Mouse (Mus musculus): ENCODE data around the gene Lztr1. TPM values are rescaled to one million over a fixed set of nuclear protein-coding genes. Genes with fewer than 3 reads are reported as not detected.
A peak's percentile ranks its signal among the peaks of the same experiment; 100 is the strongest.

The Lztr1 gene
- polyA plus RNA-seq, 1 experiment from 2014 or later = 77.7 TPM

DNA sequence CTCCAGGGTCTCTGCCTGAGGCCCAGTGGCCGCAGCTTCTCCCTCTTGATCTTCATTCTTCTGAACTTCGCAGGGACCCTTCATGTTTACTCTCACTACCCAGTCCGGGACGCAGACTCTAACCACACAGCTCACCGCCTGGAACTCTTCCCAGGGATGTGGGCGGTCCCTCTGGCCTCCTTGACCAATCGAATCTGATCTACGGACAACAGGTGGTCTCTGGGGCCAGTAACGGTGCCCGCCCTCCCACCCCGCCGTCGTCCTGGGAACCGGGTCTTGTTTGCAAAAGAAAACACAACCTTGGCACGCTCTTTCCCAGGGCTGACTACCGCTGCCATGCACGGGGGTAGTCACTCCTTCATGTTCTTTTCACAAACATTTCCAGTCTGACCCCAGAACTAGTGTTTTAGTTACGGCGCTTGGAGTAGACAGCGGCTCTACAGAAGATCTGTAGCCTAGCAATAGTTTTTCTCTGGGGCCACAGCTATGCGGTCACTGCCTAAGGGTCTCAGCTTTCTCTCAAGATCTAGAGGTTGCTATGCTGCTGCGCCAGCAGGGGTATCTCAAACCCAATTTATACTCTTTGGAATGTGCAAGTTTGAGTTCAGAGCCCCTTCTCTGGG lies 52.8 kb downstream of the Lztr1 start, which contains the start of gene Lrrc74b:
Gene Lrrc74b, minus strand, starts transcription at position 120 of the 623 bp plus-strand sequence.
- Histone ChIP-seq H3K27me3 (ENCODE audit: control insufficient read depth, insufficient read depth, low read length) (peaks cover 4% of the 10 kb centered on the region; the same call in 1 of the 2 replicates), H3K36me3 (replicated peaks; ENCODE audit: control insufficient read depth, insufficient read depth, low read depth, low read length) (no peaks in the 10 kb centered on the region), H3K27ac (replicated peaks; ENCODE audit: low read depth, low read length) (no peak within 1 kb of the TSS), H3K4me3 (ENCODE audit: low read depth, low read length) (peak within 1 kb of the TSS; percentile 18), H3K9me3 (replicated peaks; ENCODE audit: control insufficient read depth, low read length) (no peaks in the 10 kb centered on the region), H3K4me2 (ENCODE audit: low read depth, low read length) (peak within 1 kb of the TSS; percentile 48), H3K4me1 (ENCODE audit: control insufficient read depth, insufficient read depth, low read length) (peaks cover 8% of the 10 kb centered on the region; the same call in 1 of the 2 replicates), H3K9ac (replicated peaks; ENCODE audit: low read length) (no peak within 1 kb of the TSS)
- under 1% methylated on average over 22 of the region's 22 CpGs for WGBS
- DNase-seq (ENCODE audit: low spot score) = peak; percentile 74
- ATAC-seq (replicated peaks; ENCODE audit: insufficient number of reproducible peaks, low FRiP score, low TSS enrichment, low read depth) = peak; percentile 50

DNA sequence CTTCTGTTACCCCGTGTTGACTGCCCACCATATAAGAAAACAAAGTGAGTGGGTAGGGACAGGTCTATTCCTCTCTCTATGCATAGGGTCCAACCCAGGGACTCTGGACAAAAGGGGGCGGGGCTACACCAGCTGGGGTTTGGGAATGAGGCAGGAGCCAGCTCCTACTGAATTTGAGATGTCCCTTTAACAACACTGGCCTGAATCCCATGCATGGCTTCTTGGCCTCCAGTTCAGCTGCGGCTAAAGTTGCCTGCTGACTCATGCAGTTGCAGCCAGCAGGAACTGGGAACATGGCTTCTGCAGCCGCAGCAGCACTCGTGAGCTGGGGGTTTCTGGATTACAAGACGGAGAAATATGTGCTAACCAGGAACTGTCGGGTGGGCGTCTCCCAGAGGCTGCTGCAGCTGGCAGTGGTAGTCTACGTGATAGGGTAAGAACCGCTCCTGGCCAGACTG lies 53.3 kb downstream of the Lztr1 start, which contains the start of gene P2rx6:
Gene P2rx6, plus strand, starts transcription at position 135 of the 458 bp plus-strand sequence.
- H3K27me3 ChIP-seq (ENCODE audit: control insufficient read depth, insufficient read depth, low read length) = peaks cover 4% of the 10 kb centered on the region; the same call in 1 of the 2 replicates
- no peak within 1 kb of the TSS for H3K27ac ChIP-seq (replicated peaks; ENCODE audit: low read depth, low read length)
- no peaks in the 10 kb centered on the region for H3K36me3 ChIP-seq (replicated peaks; ENCODE audit: control insufficient read depth, insufficient read depth, low read depth, low read length)
- H3K9ac ChIP-seq (replicated peaks; ENCODE audit: low read length) = 0 out of 2 replicates have a peak within 1 kb of the TSS, but pooled peaks have one; percentile 18
- peak; percentile 63 for ATAC-seq (replicated peaks; ENCODE audit: insufficient number of reproducible peaks, low FRiP score, low TSS enrichment, low read depth)
- no peaks in the 10 kb centered on the region for H3K9me3 ChIP-seq (replicated peaks; ENCODE audit: control insufficient read depth, low read length)
- peak within 1 kb of the TSS; percentile 18 for H3K4me3 ChIP-seq (ENCODE audit: low read depth, low read length)
- H3K4me1 ChIP-seq (ENCODE audit: control insufficient read depth, insufficient read depth, low read length) = peaks cover 8% of the 10 kb centered on the region; the same call in 1 of the 2 replicates
- peak within 1 kb of the TSS; percentile 48 for H3K4me2 ChIP-seq (ENCODE audit: low read depth, low read length)
- peak; percentile 54 for DNase-seq (ENCODE audit: low spot score)
- under 1% methylated on average over 10 of the region's 10 CpGs for WGBS

GRCm38 (mm10) chr16:17563580-17563979 lies 55.1 kb downstream of the Lztr1 start:
- Histone ChIP-seq H3K9ac (replicated peaks; ENCODE audit: low read length) (no peak overlapping the region), H3K36me3 (replicated peaks; ENCODE audit: control insufficient read depth, insufficient read depth, low read depth, low read length) (no peaks in the 10 kb centered on the region), H3K4me1 (ENCODE audit: control insufficient read depth, insufficient read depth, low read length) (peaks cover 8% of the 10 kb centered on the region; the same call in 1 of the 2 replicates), H3K4me3 (ENCODE audit: low read depth, low read length) (no peak overlapping the region), H3K4me2 (ENCODE audit: low read depth, low read length) (no peak overlapping the region), H3K27me3 (ENCODE audit: control insufficient read depth, insufficient read depth, low read length) (peaks cover 4% of the 10 kb centered on the region; the same call in 1 of the 2 replicates), H3K27ac (replicated peaks; ENCODE audit: low read depth, low read length) (no peak overlapping the region), H3K9me3 (replicated peaks; ENCODE audit: control insufficient read depth, low read length) (no peaks in the 10 kb centered on the region)
- DNase-seq (ENCODE audit: low spot score) = no peak
- ATAC-seq (replicated peaks; ENCODE audit: insufficient number of reproducible peaks, low FRiP score, low TSS enrichment, low read depth) = no peak
- 15% methylated on average over 1 of the region's 1 CpGs for WGBS

DNA sequence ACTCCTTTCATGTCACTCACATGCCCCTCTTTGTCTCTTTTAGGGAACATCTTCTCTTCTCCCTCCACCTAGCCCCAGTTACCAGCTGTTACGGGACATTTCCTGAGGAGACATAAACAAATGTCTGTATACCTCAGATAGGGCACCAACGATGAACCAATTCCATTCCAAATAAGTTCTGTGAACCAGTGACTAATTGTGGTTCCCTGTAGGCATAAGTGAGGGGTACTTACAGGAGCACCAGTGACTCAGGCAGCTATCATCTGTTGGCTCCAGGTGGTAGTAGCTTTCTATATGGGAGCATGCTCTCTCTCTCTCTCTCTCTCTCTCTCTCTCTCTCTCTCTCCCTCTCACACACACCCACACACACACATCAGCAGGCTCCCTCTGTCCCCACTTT lies 55.7 kb downstream of the Lztr1 start:
- DNase-seq (ENCODE audit: low spot score) (no peak), ATAC-seq (replicated peaks; ENCODE audit: insufficient number of reproducible peaks, low FRiP score, low TSS enrichment, low read depth) (no peak)
- no peaks in the 10 kb centered on the region for H3K9me3 ChIP-seq (replicated peaks; ENCODE audit: control insufficient read depth, low read length)
- no peak overlapping the region for H3K4me2 ChIP-seq (ENCODE audit: low read depth, low read length)
- H3K27ac ChIP-seq (replicated peaks; ENCODE audit: low read depth, low read length) = no peak overlapping the region
- H3K4me1 ChIP-seq (ENCODE audit: control insufficient read depth, insufficient read depth, low read length) = peaks cover 2% of the 10 kb centered on the region; the same call in 1 of the 2 replicates
- H3K9ac ChIP-seq (replicated peaks; ENCODE audit: low read length) = no peak overlapping the region
- H3K36me3 ChIP-seq (replicated peaks; ENCODE audit: control insufficient read depth, insufficient read depth, low read depth, low read length) = no peaks in the 10 kb centered on the region
- 73% methylated on average over 2 of the region's 2 CpGs for WGBS
- H3K27me3 ChIP-seq (ENCODE audit: control insufficient read depth, insufficient read depth, low read length) = peaks cover 4% of the 10 kb centered on the region; the same call in 1 of the 2 replicates
- no peak overlapping the region for H3K4me3 ChIP-seq (ENCODE audit: low read depth, low read length)

- no peaks in the 10 kb centered on the region for H3K36me3 ChIP-seq (replicated peaks; ENCODE audit: control insufficient read depth, insufficient read depth, low read depth, low read length)
- DNase-seq (ENCODE audit: low spot score) (no peak), ATAC-seq (replicated peaks; ENCODE audit: insufficient number of reproducible peaks, low FRiP score, low TSS enrichment, low read depth) (no peak)
- no peak overlapping the region for H3K9ac ChIP-seq (replicated peaks; ENCODE audit: low read length)
- H3K27ac ChIP-seq (replicated peaks; ENCODE audit: low read depth, low read length) = no peak overlapping the region
- no peaks in the 10 kb centered on the region for H3K9me3 ChIP-seq (replicated peaks; ENCODE audit: control insufficient read depth, low read length)
- H3K4me3 ChIP-seq (ENCODE audit: low read depth, low read length) = no peak overlapping the region
- no peak overlapping the region for H3K4me2 ChIP-seq (ENCODE audit: low read depth, low read length)
- H3K27me3 ChIP-seq (ENCODE audit: control insufficient read depth, insufficient read depth, low read length) = peaks cover 4% of the 10 kb centered on the region; the same call in 1 of the 2 replicates
- WGBS = 66% methylated on average over 3 of the region's 3 CpGs
- 0 out of 2 replicates have a peak, but pooled peaks cover 2% of the 10 kb centered on the region for H3K4me1 ChIP-seq (ENCODE audit: control insufficient read depth, insufficient read depth, low read length)
These were observed 56.3 kb downstream of the Lztr1 start for GRCm38 (mm10) chr16:17564771-17565170.

GRCm38 (mm10) chr16:17566186-17566585 lies 57.7 kb downstream of the Lztr1 start:
- H3K9ac ChIP-seq (replicated peaks; ENCODE audit: low read length) = no peak overlapping the region
- no peaks in the 10 kb centered on the region for H3K36me3 ChIP-seq (replicated peaks; ENCODE audit: control insufficient read depth, insufficient read depth, low read depth, low read length)
- H3K27ac ChIP-seq (replicated peaks; ENCODE audit: low read depth, low read length) = no peak overlapping the region
- WGBS = 26% methylated on average over 4 of the region's 4 CpGs
- no peak overlapping the region for H3K4me2 ChIP-seq (ENCODE audit: low read depth, low read length)
- H3K9me3 ChIP-seq (replicated peaks; ENCODE audit: control insufficient read depth, low read length) = no peaks in the 10 kb centered on the region
- ATAC-seq (replicated peaks; ENCODE audit: insufficient number of reproducible peaks, low FRiP score, low TSS enrichment, low read depth) = no peak
- no peak overlapping the region for H3K4me3 ChIP-seq (ENCODE audit: low read depth, low read length)
- H3K27me3 ChIP-seq (ENCODE audit: control insufficient read depth, insufficient read depth, low read length) = peaks cover 2% of the 10 kb centered on the region; the same call in 1 of the 2 replicates
- peak; percentile 34 for DNase-seq (ENCODE audit: low spot score)
- H3K4me1 ChIP-seq (ENCODE audit: control insufficient read depth, insufficient read depth, low read length) = 0 out of 2 replicates have a peak, but pooled peaks cover 2% of the 10 kb centered on the region

Other genes with a start within 250 kb of the Lztr1 start
- gene Tmem191c, start 232.6 kb upstream of the Lztr1 start, polyA plus RNA-seq (2014; fragmentation: Nextera tagmentation; extraction: Ambion mirVana) = 4.0 and 5.2 TPM in 2 replicates
- 0.20 TPM in 2 replicates for gene Serpind1, start 177.3 kb upstream of the Lztr1 start, polyA plus RNA-seq (2014; fragmentation: Nextera tagmentation; extraction: Ambion mirVana)
- 7.0 and 7.2 TPM in 2 replicates for gene Snap29, start 102.7 kb upstream of the Lztr1 start, polyA plus RNA-seq (2014; fragmentation: Nextera tagmentation; extraction: Ambion mirVana)
- 29.9 and 33.9 TPM in 2 replicates for gene Pi4ka, start 102.4 kb upstream of the Lztr1 start, polyA plus RNA-seq (2014; fragmentation: Nextera tagmentation; extraction: Ambion mirVana)
- 85.1 and 90.1 TPM in 2 replicates for gene Crkl, start 56.7 kb upstream of the Lztr1 start, polyA plus RNA-seq (2014; fragmentation: Nextera tagmentation; extraction: Ambion mirVana)
- 0.77 and 1.2 TPM in 2 replicates for gene Aifm3, start 19.1 kb upstream of the Lztr1 start, polyA plus RNA-seq (2014; fragmentation: Nextera tagmentation; extraction: Ambion mirVana)
- gene Thap7, start 22.4 kb downstream of the Lztr1 start, polyA plus RNA-seq (2014; fragmentation: Nextera tagmentation; extraction: Ambion mirVana) = 47.6 and 50.0 TPM in 2 replicates
- gene Lrrc74b, start 52.6 kb downstream of the Lztr1 start, polyA plus RNA-seq (2014; fragmentation: Nextera tagmentation; extraction: Ambion mirVana) = 0.15 TPM in 1 of 2 replicates, not detected in the other
- 0.20 and 0.31 TPM in 2 replicates for gene P2rx6, start 53.2 kb downstream of the Lztr1 start, polyA plus RNA-seq (2014; fragmentation: Nextera tagmentation; extraction: Ambion mirVana)
- 0.59 and 2.3 TPM in 2 replicates for gene Slc7a4, start 74.5 kb downstream of the Lztr1 start, polyA plus RNA-seq (2014; fragmentation: Nextera tagmentation; extraction: Ambion mirVana)
- gene Smpd4, start 110.7 kb downstream of the Lztr1 start, polyA plus RNA-seq (2014; fragmentation: Nextera tagmentation; extraction: Ambion mirVana) = 57.0 and 58.5 TPM in 2 replicates
- gene Ccdc74a, start 137.8 kb downstream of the Lztr1 start, polyA plus RNA-seq (2014; fragmentation: Nextera tagmentation; extraction: Ambion mirVana) = 5.0 and 5.6 TPM in 2 replicates
- gene Med15, start 224.2 kb downstream of the Lztr1 start, polyA plus RNA-seq (2014; fragmentation: Nextera tagmentation; extraction: Ambion mirVana) = 32.8 and 33.6 TPM in 2 replicates

All from embryonic facial prominence, embryonic 11.5 days (tissue).